Comparison of ENCODE assay signal across 18 mouse cellular contexts in genomic region chr14:55829854-55830253, GRCm38 (mm10). TPM values are rescaled to one million over a fixed set of nuclear protein-coding genes. Genes with fewer than 3 reads are reported as not detected.
DNase-seq lines count a peak whose midpoint lies in the region; TF ChIP-seq lines count a peak whose summit lies in the region.
"Had no signal": no experiment of that assay in that cellular context is flagged by ENCODE, and none has a peak within 500 bp of the region (broad histone marks: within the 10 kb centered on the region; RNA-seq: fewer than 3 reads in every experiment).

No protein-coding gene starts in this region.

- H3K27me3 ChIP-seq in E14TG2a.4 (ENCODE audit: insufficient read depth, low read length) (peaks cover 23% of the 10 kb centered on the region), ES-Bruce4 (ENCODE audit: control insufficient read depth, insufficient read depth, low read length, poor library complexity, severe bottlenecking) (no peaks in the 10 kb centered on the region)
- peaks cover 28% of the 10 kb centered on the region for H3K27me3 ChIP-seq in embryonic facial prominence, embryonic 10.5 days (replicated peaks; ENCODE audit: low read depth, poor library complexity, severe bottlenecking)
- H3K27me3 ChIP-seq: embryonic facial prominence, embryonic 15.5 days had no signal

- H3K27ac ChIP-seq in ES-Bruce4 (ENCODE audit: insufficient read depth, low read length), result peak overlapping the region; percentile 55
- peak overlapping the region; percentile 45 for H3K27ac ChIP-seq in embryonic facial prominence, embryonic 10.5 days (replicated peaks)
- H3K27ac ChIP-seq: embryonic facial prominence, embryonic 15.5 days; forebrain, embryonic 15.5 days; heart, embryonic 13.5 days had no signal

- TF ChIP-seq EP300 in ES-Bruce4 (IDR thresholded peaks at IDR 0.05; ENCODE audit: insufficient read depth, low read depth, low read length), result no peak

- peaks cover 64% of the 10 kb centered on the region for H3K36me3 ChIP-seq in E14TG2a.4 (ENCODE audit: insufficient read depth, low read length)
- peaks cover 2% of the 10 kb centered on the region; the same call in 1 of the 2 replicates for H3K36me3 ChIP-seq in ES-Bruce4 (ENCODE audit: control insufficient read depth, insufficient read depth, low read length, poor library complexity, severe bottlenecking)
- H3K36me3 ChIP-seq in embryonic facial prominence, embryonic 10.5 days (replicated peaks), result peaks cover 79% of the 10 kb centered on the region
- H3K36me3 ChIP-seq: forebrain, embryonic 15.5 days had no signal

- H3K9me3 ChIP-seq in E14TG2a.4 (ENCODE audit: low read length) (no peaks in the 10 kb centered on the region), ES-Bruce4 (replicated peaks; ENCODE audit: control insufficient read depth, insufficient read depth, low read length, poor library complexity, severe bottlenecking) (no peaks in the 10 kb centered on the region)
- H3K9me3 ChIP-seq in embryonic facial prominence, embryonic 10.5 days, result no peaks in the 10 kb centered on the region
- H3K9me3 ChIP-seq: embryonic facial prominence, embryonic 15.5 days; forebrain, embryonic 15.5 days; heart, embryonic 13.5 days had no signal

- no peak overlapping the region for H3K9ac ChIP-seq in ES-Bruce4 (ENCODE audit: low read depth, poor library complexity, severe bottlenecking)
- H3K9ac ChIP-seq: embryonic facial prominence, embryonic 15.5 days; forebrain, embryonic 15.5 days; heart, embryonic 13.5 days had no signal

- H3K4me3 ChIP-seq in E14TG2a.4 (replicated peaks; ENCODE audit: low read length) (peak overlapping the region; percentile 50), ES-Bruce4 (ENCODE audit: low read depth, low read length) (no peak overlapping the region)
- peak overlapping the region; percentile 16; the same call in 1 of the 2 replicates for H3K4me3 ChIP-seq in embryonic facial prominence, embryonic 10.5 days
- H3K4me3 ChIP-seq: embryonic facial prominence, embryonic 15.5 days; erythroblast, embryonic 14.5 days; forebrain, embryonic 15.5 days; heart, embryonic 13.5 days had no signal

- peak; percentile 52 for DNase-seq in testis, postnatal 10 days (ENCODE audit: low spot score)
- no peak for DNase-seq in testis, postnatal 14 days (ENCODE audit: low spot score)
- DNase-seq in embryonic facial prominence, embryonic 10.5 days (ENCODE audit: low spot score), result no peak
- DNase-seq in adrenal gland, postnatal 36 days, result no peak
- DNase-seq in adipocyte (ENCODE audit: low spot score), result no peak
- DNase-seq: adrenal gland, postnatal 14 days; cerebellum, adult 18-20 months; cerebellum, adult 9-11 months; cerebellum, postnatal 36 days; gastrocnemius, postnatal 10 days; heart, postnatal 36 days had no signal

- 90% methylated on average over 16 of the region's 16 CpGs for WGBS in embryonic facial prominence, embryonic 10.5 days

- TF ChIP-seq POLR2A in ES-Bruce4 (IDR thresholded peaks at IDR 0.05; ENCODE audit: insufficient read depth, low read length), result no peak

- H3K4me1 ChIP-seq in E14TG2a.4 (replicated peaks; ENCODE audit: low read depth, low read length) (peaks cover 95% of the 10 kb centered on the region), ES-Bruce4 (ENCODE audit: control insufficient read depth, insufficient read depth, low read length) (peaks cover 40% of the 10 kb centered on the region)
- H3K4me1 ChIP-seq in embryonic facial prominence, embryonic 10.5 days, result peaks cover 78% of the 10 kb centered on the region

- TF ChIP-seq CTCF in E14TG2a.4 (conservative IDR thresholded peaks at IDR 0.05; ENCODE audit: low read length) (no peak), ES-Bruce4 (IDR thresholded peaks at IDR 0.05; ENCODE audit: low read depth, low read length) (no peak)

RNA-seq across cellular contexts. Expression of gene Nfatc4, which starts 6.9 kb away (rescaled TPM):
- polyA plus RNA-seq in ES-Bruce4 (2011; ENCODE audit: insufficient read depth, insufficient read length, low read depth, missing spikeins), result 57.0 and 57.7 TPM in 2 replicates
- polyA plus RNA-seq in embryonic facial prominence, embryonic 10.5 days (2016; fragmentation: Nextera tagmentation; extraction: Ambion mirVana), result 94.5 and 113 TPM in 2 replicates
- total RNA-seq in adrenal gland, postnatal 36 days (2021), result 10 to 100 TPM; 19.2 to 26.0 TPM
- polyA plus RNA-seq: erythroblast, embryonic 14.5 days; inflammation-experienced regulatory T-cells, adult 6 months had no signal

RNA-seq across cellular contexts. Expression of gene Nynrin, which starts 24.0 kb away (rescaled TPM):
- polyA plus RNA-seq in ES-Bruce4 (2011; ENCODE audit: insufficient read depth, insufficient read length, low read depth, missing spikeins), result 21.5 and 24.6 TPM in 2 replicates
- 36.0 and 38.1 TPM in 2 replicates for polyA plus RNA-seq in embryonic facial prominence, embryonic 10.5 days (2016; fragmentation: Nextera tagmentation; extraction: Ambion mirVana)
- total RNA-seq in adrenal gland, postnatal 36 days (2021), result 10 to 100 TPM in 1 of 2 experiments, 1 to 10 TPM in 1; 9.4 to 10.7 TPM

RNA-seq across cellular contexts. Expression of gene Ripk3, which starts 41.2 kb away (rescaled TPM):
- polyA plus RNA-seq in ES-Bruce4 (2011; ENCODE audit: insufficient read depth, insufficient read length, low read depth, missing spikeins), result 11.0 and 16.4 TPM in 2 replicates
- polyA plus RNA-seq in embryonic facial prominence, embryonic 10.5 days (2016; fragmentation: Nextera tagmentation; extraction: Ambion mirVana), result 21.4 and 24.1 TPM in 2 replicates
- 1 to 10 TPM; 4.5 to 5.3 TPM for total RNA-seq in adrenal gland, postnatal 36 days (2021)

RNA-seq across cellular contexts. Expression of gene Adcy4, which starts 46.0 kb away (rescaled TPM):
- polyA plus RNA-seq in ES-Bruce4 (2011; ENCODE audit: insufficient read depth, insufficient read length, low read depth, missing spikeins), result 0.30 and 1.2 TPM in 2 replicates
- polyA plus RNA-seq in embryonic facial prominence, embryonic 10.5 days (2016; fragmentation: Nextera tagmentation; extraction: Ambion mirVana), result 10.7 and 11.4 TPM in 2 replicates
- 10 to 100 TPM in 1 of 2 experiments, 1 to 10 TPM in 1; 6.7 to 13.8 TPM for total RNA-seq in adrenal gland, postnatal 36 days (2021)

RNA-seq across cellular contexts. Expression of gene Cbln3, which starts 54.3 kb away (rescaled TPM):
- 0.21 and 0.27 TPM in 2 replicates for polyA plus RNA-seq in ES-Bruce4 (2011; ENCODE audit: insufficient read depth, insufficient read length, low read depth, missing spikeins)
- 0.09 and 0.15 TPM in 2 replicates for polyA plus RNA-seq in embryonic facial prominence, embryonic 10.5 days (2016; fragmentation: Nextera tagmentation; extraction: Ambion mirVana)
- under 1 TPM in 1 of 2 experiments, not detected in 1; 0.13 TPM for total RNA-seq in adrenal gland, postnatal 36 days (2021)
- polyA plus RNA-seq: erythroblast, embryonic 14.5 days had no signal
